Mouse (Mus musculus): ENCODE results near the gene Gng13.

- TF ChIP-seq CTCF (IDR thresholded peaks at IDR 0.05; ENCODE audit: low read depth) = no peak
- no peak for TF ChIP-seq EP300 (IDR thresholded peaks at IDR 0.05; ENCODE audit: low read depth)
Measured at GRCm38 (mm10) chr17:25721476-25721875, 4.5 kb downstream of the Gng13 start.

Data from heart, postnatal 0 days (tissue).